Mouse (Mus musculus) 3134 (cell line): Measurements from ENCODE around the gene Ppp3ca.

Source experiments
- DNase-seq: peaks from one replicate; pipeline ENCODE4 v3.0.0-alpha.2; 2011; ENCODE audit warnings: low spot score; ENCODE audit not compliant: insufficient read length; ENCODE audit errors: extremely low read depth

The Ppp3ca gene

DNA sequence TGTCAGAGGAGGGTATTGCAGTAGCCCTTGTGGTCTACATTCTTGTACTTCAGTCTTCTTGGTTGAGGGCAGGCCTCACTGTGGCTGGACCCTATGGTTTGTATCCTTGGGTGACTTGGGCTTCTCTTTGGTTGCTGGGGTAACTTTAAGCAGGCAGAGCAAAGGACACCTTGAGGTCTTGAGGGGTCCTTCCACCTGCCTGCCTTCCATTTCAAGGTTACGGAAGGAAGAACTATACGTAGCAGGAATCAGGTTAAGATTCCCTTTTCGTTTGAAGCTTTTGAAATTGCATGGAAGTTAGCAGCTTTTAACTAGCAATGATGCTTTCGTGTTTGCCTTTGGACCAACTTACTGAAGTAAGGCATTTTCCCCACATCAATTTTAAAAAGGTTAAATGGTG is 51.3 kb downstream of the Ppp3ca start:
- no peak for DNase-seq

GRCm38 (mm10) chr3:136721804-136722427 is 52.0 kb downstream of the Ppp3ca start:
- no peak for DNase-seq

DNA sequence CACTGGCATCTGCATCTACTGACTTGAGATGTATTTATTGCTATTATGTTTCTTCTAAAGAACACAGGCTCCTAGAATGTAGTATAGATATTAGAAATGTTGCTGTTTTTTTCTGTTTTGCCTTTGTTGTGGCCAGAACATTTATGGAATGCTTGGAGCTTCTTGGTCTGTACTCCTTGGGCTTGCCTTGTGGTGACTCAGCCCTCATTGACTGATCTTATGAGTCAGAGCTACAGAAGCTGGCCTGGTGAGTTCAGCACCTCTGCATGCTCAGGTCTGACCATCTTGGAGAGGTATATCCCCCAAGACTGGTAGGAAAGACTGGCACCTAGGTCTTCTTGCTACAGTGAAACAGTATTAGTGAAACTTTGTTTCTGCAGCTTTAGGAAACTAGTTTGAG is 52.6 kb downstream of the Ppp3ca start:
- DNase-seq: peak; percentile 56

DNA sequence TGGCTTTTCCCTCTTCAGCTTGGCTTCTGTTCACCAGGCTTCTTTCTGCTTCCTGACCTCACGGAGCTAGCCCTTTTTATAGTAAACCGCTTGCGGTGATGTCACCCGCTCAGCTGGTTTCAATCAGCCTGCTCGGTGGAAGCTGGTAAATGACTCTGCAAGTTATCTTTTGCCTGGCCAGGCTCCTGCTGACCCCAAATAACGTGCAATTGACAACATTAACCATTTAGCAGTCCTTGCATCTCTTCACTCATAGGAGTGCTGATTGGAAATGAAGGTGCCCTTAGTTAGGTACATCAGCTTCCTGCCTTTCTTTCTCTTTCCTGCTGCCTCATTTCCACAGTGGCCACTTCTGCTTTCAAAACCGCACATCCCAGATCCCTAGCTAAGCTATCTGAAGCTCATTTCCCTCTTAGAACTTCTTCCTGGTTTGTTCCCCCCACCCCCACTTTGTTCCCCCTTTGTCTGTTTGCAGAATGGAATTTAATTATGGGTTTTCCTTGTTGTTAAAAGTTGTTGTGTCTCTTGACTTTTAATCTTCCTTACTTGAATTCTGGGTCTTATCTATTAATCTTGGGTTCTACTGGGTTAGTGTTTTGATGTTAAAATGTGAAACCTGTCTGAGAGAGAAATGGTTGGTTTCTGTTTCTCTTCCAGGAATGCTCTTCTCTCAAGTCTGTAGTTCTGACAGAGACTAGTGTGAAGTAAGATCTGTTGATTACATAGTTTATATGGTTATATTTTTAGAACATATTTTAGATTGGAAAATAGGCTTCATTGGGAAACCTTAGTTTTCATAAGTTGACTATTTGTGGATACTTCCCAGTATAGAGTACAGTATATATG is 55.6 kb downstream of the Ppp3ca start:
- DNase-seq: no peak

- DNase-seq: peak; percentile 39
These were observed 58.0 kb downstream of the Ppp3ca start for GRCm38 (mm10) chr3:136727877-136728276.

GRCm38 (mm10) chr3:136729978-136730377 is 60.1 kb downstream of the Ppp3ca start:
- no peak for DNase-seq

- DNase-seq: no peak
These were observed 61.7 kb downstream of the Ppp3ca start for GRCm38 (mm10) chr3:136731579-136731978.

- DNase-seq: peak; percentile 35
These were observed 66.1 kb downstream of the Ppp3ca start for GRCm38 (mm10) chr3:136736021-136736420.

DNA sequence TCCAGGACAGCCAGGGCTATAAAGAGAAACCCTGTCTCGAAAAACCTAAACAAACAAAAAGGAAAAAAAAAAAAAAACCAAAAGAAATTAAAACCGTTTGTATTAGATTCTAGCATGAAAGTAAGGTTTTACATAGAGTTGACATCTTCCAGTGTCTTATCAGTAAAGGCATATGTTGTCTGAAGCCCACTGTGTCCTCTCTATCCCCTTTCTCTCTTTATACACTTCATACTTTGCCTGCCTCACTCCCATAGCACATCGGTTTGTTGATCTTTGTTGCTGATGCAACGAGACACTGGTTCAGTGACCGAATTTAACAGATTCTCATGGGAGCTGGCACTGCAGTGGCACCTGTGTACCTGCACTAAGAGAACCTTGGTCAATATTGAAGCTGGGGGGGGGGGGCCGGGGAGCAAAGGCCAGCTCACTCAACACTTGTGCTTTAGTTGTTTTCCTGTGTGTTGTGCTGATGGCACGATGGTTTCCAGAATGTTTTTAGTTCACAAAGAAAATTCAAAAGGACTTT is 66.9 kb downstream of the Ppp3ca start:
- DNase-seq: no peak

DNA sequence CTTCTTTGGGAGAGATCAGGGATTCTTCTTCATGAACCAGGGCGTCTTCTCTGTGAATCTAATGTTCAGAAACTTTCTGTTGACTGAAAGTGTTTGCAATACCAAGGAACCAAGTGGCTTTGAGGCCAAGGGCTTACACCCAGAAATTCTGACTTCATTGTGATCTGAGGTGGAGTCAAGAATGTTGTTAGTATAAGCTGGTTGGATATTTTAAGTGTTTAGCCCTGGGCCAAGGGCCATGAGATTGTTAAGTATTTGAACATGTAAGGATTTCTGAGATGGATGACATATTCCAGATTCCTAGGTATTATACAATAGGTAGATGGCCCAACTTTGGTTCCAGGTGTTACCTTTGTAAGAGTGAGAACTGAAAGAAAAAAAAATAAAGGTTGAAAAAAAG is 68.5 kb downstream of the Ppp3ca start:
- no peak for DNase-seq

DNA sequence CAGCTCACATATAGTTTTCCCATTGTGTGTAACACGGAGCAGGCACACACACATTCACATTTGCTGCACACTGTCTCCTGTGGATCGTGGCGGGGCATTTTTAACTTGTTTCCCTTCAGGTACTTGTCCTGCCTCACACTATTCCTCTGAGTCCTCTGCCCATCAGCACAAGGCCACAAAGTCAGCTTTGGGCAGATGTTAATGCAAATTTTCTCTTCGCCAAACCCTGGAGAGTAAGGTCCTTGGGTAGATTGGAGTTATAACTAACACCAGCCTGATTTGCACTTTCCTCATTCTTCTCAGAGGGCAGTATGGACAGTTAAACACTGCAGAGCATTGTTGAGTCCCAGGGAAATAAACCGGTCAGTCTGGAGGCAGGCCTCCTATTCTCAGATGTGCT is 69.0 kb downstream of the Ppp3ca start:
- no peak for DNase-seq

DNA sequence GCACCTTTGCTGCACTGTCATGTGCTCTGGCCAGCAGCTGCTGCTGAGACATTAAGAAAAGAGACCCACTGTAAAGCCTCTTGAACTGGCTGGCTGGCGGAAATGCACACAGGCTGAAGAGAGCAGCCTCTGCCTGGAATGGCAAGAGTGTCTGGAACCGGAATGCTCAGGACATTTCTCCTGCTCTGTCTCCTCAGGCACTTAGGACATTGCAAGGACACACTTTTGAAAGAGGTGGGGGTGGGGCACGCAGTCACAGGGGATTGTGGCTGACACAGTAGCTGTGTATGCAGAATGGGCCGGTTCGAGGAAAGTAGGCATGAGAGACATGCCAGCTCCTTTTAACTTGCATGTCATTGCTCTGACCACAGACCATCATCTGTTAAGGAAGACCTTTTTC is 71.7 kb downstream of the Ppp3ca start:
- DNase-seq: no peak

GRCm38 (mm10) chr3:136742258-136743057 is 72.5 kb downstream of the Ppp3ca start:
- no peak for DNase-seq

- DNase-seq: no peak
These were observed 74.5 kb downstream of the Ppp3ca start for GRCm38 (mm10) chr3:136744295-136744897.

DNA sequence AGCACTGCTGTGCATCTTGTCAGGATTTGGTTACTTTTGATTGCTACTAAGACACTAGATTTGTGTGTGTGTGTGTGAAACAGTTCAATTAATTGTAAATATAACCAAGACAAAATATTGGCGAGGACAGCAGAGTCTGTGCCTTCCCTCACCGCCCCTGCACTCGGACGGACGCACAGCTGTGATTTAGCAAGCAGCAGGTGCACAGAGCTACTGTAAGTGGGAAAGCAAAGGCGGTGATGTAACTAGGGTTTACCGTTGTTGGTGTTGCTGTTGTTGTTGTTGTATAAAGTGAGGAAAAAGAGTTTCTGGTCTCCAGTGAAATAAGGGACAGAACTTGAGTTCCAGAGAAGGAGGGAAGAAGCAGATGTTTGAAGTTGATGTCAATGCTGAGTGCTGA is 75.5 kb downstream of the Ppp3ca start:
- no peak for DNase-seq

DNA sequence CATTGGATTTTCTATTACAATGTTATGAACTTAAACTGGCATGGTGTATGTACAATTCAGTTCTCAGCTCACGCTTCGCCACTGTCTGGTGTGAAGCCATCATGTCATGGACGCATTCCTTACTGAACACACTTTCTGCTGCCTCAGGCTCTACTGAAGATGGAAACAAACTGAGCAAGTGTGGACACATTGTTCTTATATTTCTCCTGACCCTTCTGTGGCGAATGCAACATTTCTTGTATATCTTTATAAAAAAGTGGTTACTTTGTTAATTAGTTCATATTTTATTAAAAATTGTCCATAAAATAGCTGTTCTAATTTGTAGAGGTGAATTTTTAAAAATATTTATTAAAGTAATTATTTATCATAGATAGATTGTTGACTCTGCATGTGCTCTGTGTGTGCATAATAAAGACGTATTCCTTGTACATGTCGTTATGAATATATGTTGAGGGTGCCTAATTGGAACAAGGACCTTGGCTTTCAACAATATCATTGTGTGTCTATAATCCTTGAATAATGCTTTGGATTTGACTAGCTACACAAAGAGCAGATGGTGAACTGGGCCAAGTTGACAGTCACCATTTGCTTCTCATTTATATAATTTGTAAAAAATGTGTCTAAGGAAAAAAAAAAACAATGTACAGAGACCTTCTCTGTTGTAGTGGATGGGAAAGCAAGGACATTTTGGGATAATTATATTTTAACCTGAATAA is 79.0 kb downstream of the Ppp3ca start:
- DNase-seq: no peak

GRCm38 (mm10) chr3:136749477-136749797 is 79.5 kb downstream of the Ppp3ca start:
- DNase-seq: no peak

- no peak for DNase-seq
These were observed 80.0 kb downstream of the Ppp3ca start for GRCm38 (mm10) chr3:136749951-136750350.

GRCm38 (mm10) chr3:136752126-136752716 is 82.3 kb downstream of the Ppp3ca start:
- DNase-seq: no peak

- DNase-seq: no peak
These were observed 86.2 kb downstream of the Ppp3ca start for GRCm38 (mm10) chr3:136756137-136756536.
